Mouse (Mus musculus) hematopoietic stem cell, adult 5-6 weeks (primary cell): Measurements from ENCODE around the gene Tbc1d30. TPM values are rescaled to one million over a fixed set of nuclear protein-coding genes. Genes with fewer than 3 reads are reported as not detected.

Experiments
- ATAC-seq, 2 experiments: fragments of 125-278 bp in 1 of 2; replicated peaks in 1 of 2; 2 replicates each; pipeline ENCODE4 v1.8.0; 2016 to 2017; ENCODE audit warnings: inconsistent platforms in 2 of 2, mild to moderate bottlenecking in 2 of 2, moderate number of reproducible peaks in 2 of 2, low read depth in 1 of 2, moderate TSS enrichment in 1 of 2; ENCODE audit not compliant: low FRiP score in 2 of 2, poor library complexity in 2 of 2, severe bottlenecking in 2 of 2, insufficient read depth in 1 of 2, low TSS enrichment in 1 of 2
- total RNA-seq: library from RNA; stranded (forward); fragments of 172-1452, 232-1000 nt; gene quantifications from 2 replicates; pipeline ENCODE4 v1.2.3, GENCODE M21; 2017

Tbc1d30 gene
- total RNA-seq, 1 experiment from 2014 or later = 1.7 TPM

DNA sequence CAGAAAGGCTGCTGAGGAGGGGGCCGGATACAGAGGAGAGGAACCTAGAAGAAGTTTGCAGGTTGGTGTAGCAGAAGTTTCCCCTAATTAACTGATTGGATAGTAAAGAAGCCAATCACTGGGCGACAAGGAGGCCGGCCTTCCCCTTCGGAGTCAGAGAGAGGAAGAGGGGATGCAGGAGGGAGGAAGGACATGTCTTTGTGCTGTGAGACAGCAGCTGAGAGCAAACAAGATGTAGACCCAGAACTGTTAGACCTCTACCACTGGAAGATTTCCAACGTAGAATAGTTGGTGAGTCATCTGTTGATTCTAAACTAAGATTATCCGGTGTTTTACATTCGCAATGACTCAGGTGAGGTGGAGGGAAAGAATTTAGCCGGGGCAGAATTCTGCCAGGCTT, 57.2 kb downstream of the Tbc1d30 start:
- ATAC-seq = peak; percentile 53 to 61

DNA sequence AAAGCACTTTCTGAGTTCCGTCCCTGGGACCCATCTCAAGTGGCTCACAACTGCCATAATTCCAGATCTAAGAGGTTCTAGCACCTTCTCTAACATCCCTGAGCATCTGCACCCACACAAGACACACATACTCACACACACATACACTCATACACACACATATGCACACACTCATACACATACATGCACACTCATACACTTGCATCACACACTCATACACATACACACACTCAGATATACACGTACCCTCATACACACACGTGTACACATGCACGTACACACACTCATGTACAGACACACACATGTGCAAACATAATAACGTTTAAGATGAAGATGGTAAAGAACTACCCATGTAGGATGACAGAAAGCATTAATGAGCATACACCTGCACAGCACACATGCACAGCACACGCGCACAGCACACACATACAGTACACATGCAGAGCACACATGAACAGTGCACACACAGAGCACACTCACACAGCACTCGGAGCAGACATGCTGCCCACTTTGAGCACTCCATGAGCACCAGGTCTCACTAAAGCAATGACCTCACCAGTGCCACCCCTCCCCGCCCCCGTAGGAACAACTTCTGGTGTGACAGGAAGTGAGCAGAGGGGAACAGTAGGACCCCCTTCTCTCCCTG, 59.7 kb downstream of the Tbc1d30 start:
- no peak for ATAC-seq

DNA sequence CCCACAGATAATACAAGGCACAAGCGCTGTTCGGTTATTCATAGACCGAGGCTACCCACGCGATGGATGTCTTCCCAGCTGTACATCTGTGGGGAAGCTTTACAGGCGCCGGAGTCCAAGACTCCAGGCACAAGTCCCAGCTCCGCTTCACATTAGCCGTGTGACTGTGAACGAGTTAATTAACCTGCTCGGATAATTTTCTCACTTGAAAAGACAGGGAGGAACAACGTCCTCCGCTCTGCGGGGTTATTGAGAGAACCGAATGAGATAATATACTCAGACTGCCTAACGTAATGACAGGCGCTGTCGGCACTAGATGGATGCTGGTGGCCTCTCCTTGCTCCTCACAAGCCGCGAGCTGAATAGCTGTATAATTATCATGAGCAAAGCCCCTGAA, 60.4 kb downstream of the Tbc1d30 start:
- ATAC-seq = no peak

DNA sequence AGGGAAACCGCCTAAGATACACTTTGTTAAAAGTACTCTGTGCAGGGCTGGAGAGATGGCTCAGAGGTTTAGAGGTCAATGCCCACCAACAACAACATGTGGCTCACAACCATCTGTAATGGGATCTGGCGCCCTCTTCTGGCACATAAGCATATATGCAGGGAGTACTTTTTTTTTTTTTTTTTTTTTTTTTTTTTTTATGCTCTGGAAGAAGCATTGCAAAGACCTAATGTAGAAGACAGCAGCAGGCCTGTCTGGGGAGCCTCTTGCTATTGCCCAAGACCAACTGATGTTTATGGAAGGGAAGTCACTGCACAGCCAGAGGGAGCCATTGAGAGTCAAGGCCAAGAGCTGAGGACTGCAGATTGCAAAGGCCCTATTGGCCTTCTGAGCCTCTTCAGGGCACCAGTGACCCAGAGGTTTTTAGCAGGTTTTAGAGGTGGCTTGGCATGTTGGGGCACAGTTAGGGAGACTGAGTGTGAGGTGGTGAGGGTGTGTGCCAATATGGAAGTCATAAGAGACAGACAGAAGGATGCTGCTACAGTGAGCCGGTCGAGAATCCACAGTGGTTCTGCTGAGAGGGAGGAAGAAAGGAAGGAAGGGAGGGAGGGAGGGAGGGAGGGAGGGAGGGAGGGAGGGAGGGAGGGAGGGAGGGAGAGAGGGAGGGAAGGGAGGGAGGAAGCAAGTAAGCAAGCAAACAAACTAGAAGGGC, 61.0 kb downstream of the Tbc1d30 start:
- peak; percentile 38 to 57; a peak in 2 of 4 replicates for ATAC-seq

DNA sequence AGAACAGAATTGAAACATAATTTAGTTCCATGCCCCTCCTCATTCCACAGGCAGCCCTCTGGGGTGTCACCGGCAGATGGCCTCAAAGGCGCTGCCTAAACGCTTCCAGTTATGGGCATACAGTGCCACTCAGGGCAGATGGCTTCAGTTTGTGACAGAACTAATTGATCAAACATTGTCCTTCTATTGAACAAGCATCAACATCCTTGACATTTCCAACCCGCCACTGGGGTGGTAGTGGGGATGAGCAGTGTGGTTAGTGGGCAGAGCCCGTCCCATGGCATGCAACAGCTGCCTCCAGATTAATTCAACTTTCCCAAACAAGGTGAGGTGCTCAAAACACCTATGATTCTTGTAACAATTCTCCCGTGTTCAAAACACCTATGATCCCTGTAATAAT, 68.2 kb downstream of the Tbc1d30 start:
- ATAC-seq = 0 out of 4 replicates have a peak, but pooled peaks of 1 of the 2 experiments have one; percentile 9

DNA sequence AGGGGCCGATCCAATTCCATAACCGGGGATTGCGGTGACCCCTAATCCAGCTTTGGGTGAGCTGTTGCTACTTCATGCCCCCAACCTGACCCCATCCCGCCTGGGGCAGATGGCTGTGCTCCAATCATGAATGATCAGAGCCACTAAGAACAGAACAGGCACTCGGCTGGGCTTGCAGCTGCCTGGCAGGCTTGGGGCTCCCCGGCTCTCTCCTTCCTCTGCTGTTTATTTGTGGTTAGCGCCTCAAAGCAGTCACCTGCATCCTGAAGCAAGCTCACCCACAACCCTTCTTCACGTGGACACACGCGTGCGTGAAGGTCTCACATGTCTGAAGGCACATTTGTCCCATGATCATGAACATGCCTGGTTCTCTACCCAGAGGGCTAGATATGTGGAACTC, 68.6 kb downstream of the Tbc1d30 start:
- ATAC-seq = peak; percentile 68 to 80

DNA sequence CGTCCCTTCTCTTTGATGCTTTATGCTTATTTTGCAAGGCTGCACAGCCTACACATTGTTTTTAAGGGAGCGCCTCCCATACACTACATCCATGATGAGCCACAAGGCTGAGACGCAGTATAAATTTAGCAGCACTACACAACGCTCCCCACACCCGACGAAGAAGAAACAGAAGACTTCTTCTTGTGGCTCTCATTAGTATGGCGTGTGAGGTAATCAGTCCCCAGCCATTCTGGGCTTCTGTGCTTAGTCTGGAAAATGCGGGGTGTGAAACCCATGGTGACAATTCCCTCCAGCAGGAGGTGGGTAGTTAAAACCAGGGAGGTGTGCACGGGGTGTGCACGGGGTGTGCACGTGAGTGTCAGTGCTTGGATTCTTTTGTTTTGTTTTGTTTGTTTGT, 70.1 kb downstream of the Tbc1d30 start:
- ATAC-seq = no peak

DNA sequence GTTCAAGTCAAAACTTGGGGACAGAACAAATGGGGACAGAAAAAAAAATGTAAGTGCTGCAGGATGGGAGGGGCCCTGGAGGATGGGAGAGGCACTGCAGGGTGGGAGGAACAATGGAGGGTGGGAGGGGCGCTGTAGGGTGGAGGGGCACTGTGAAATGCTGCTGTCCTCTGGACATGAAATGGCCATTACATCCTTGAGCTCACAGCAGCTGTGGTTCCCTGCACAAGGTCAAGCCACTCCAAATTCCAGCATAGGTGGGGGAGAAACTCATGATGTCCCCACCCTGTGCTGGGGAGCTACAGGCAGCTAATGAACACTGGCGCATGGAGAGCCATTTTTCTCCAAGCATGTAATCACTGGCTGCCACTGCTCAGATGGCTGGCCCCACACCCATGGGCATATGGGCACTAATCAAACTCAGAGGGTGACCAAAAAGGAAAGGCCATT, 74.0 kb downstream of the Tbc1d30 start:
- no peak for ATAC-seq

DNA sequence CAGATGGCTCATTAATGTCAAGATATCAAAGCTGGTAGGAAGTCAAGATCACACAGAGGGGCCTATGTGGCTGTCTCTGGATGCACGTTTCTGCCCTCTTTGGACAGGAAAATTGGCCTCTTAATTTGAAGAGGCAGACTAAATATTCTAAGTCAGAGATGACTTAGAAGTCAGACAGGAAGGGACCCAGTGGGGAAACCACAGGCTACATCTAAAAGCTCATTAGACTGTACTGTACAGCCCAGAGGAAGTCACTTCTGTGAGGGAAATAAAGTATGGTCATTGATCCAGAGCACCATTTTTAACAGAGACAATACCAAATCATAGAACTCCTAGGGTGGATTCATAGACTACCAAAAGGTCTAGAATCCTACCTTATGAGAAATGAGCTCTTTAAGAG, 76.1 kb downstream of the Tbc1d30 start:
- no peak for ATAC-seq

DNA sequence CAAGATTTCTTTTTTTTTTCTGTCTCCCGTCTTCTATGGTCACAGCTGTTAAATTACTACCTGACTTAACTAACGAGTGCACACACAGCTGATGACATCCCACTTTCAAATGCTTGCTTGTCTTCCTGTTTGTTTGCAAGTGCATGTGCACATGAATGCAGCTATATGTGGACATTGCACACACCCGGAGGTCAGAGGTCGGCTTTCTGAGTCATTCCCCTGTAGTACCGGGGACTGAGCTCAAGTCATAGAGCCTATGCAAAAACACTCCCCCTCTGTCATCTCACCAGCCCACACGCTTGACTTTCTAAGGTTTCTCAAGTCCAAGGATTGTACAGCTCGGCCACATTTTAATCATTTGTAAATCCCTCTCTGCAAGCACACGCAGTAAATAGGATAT, 80.1 kb downstream of the Tbc1d30 start:
- ATAC-seq = no peak

DNA sequence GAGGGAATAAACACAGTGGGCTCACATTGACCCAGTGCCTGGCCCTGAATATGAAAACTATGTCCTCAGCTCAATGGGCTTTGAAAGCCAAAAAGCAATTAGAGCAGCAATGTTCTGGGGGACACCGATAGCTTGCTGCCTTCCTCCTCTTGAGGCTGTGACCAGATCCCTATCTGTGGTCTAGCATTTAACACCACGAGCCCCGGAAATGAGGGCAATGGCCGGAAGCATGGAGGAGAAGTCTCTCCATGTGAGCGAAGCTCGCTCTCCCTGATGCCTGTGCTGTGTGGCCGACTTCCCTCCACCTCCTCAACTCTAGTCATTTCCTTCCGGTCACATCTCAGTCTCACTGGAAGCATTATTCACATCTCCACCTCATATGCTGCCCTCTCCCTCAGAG, 82.3 kb downstream of the Tbc1d30 start:
- peak; percentile 73 to 82 for ATAC-seq

DNA sequence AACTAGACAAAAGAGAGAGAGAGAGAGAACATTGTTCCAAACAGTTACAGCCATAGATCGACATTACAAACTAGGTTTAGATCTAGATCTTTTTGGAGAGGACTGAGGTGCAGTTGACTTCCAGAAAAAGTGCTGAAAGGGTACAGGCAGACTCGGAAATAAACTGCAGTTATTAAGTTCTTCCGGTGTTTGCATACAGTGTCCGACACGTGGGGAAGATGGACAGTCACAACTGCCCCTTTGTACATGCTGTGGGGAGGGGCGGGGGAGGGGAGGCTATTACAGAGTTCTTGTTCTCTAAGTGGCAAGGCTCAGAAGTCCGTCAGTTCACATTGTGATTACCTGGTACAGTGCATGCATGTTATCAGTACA, 86.9 kb downstream of the Tbc1d30 start:
- no peak for ATAC-seq

DNA sequence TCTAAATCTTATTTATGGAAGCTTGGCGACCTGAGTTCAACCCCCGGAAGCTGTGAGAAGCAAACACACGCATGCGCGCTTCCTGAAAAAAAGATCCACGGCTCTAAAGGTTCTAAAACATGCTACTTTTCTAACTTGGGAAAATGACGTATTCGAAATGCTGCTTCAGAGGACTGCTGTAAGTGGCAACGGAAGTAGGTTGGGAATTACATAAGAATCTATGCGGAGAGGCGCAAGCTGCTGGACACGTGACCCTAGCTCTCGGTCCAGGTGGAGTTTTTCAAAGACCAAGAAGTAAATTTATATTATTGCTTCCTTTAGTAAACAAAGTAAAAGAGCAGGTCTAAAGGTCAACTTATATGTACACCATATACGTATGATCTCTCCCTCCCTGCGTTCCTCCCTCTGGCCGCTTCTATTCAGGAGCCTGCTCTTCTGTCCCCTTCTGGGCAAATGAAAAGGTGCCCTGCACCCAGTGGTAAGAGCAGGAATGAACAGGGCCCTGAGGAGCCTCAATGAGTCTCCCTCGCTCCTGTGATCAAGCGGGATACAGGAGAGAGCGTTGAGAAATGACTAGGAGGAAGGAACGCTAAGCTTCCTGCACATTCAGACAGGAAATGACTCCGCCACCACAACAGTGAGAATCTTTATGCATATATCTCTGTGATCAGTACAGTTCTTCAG, 87.4 kb downstream of the Tbc1d30 start:
- ATAC-seq = peak; percentile 44 to 58; a peak in 3 of 4 replicates

DNA sequence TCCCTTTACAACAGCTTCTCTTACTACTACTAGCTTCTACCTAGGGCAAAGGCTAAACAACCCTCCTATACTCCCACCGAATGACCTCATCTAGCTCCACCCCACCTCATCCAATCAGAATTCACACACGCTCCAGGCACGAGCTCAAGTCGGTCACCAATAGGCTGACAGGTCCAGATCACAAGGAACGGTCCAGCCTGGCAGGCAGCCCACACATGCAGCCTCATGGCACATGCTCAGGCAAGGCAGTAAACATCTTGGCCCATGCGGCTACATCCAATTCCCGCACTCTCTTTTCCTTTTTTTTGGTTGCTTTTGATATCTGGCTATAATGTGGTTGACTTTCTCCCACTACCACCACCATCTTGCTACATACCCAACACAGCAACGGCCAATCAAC, 88.9 kb downstream of the Tbc1d30 start:
- ATAC-seq = no peak

DNA sequence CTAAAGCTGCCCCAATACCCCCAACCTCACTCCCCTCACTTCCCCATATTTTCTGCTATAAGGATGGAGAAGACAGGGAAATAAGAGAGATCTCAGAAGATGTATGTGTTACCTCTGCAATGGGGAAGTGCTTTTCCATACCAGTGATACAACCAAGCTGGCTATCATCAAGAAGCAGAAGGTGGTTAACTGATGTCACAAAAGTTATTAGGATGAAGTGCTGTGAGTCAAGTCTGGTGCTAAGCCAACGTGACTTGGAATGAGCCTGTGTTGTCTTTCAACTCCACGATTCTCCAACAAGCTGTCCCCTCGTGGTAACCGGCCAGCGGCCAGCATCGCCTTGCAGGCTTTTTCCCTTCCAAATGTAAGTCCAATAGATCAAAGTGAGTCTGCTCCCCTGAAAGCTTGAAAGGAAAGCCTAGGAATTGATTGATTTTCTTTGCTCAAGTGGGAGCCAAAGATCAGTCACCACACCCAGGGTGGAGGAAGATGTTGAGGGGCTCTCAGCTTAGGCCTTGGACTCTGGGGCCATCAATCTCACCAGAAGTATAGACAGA, 90.0 kb downstream of the Tbc1d30 start:
- no peak for ATAC-seq

DNA sequence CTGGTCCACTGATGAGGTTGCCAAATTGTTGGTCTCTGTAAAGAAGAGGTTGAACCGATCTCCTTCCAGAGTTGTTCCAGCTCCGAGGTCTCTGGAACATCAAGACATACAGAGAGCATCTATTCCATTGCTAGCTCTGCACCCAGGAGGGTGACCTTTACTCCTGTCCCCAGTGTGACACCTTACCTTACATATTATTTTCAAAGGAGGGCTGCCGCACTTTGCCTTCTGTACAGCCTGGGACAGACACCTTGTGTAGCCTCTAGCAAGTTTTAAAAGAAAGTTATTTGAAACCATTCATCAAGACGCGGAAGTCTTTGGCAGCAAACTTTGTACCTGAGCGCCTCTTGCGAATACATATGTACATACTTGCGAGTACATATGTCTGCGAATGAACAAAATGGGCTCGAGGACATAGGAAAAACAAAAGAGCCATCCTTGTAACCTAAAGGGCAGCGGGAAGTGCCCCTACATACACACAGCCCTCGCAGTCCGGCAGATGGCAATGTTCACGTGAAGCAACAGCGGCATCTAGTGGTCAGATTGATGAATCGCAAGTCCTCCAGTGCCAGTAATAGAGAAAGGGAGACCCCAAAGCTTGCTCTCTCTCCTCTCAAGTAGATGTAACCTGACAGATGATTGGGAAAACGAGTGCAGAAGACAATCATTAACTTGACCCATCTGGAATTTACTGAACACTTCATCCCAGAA, 94.8 kb downstream of the Tbc1d30 start:
- ATAC-seq = peak; percentile 76 to 88

DNA sequence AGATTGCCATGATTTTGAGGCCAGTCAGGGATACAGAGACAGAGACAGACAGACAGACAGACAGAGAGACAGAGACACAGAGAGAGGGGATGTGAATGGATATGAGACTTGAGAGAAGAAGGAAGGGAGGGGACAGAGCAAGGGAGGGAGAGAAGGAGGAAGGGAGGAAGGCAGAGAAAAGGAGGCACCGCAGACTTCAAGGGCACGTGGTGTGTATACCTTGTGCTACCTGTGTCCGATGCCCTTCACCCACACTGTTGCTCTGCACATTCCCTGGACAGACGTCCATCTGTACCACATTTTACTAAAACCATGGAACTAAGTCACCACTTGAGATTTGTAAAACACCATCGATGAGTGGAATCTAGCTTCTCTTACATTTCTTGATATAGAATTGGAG, 95.6 kb downstream of the Tbc1d30 start:
- ATAC-seq = no peak

DNA sequence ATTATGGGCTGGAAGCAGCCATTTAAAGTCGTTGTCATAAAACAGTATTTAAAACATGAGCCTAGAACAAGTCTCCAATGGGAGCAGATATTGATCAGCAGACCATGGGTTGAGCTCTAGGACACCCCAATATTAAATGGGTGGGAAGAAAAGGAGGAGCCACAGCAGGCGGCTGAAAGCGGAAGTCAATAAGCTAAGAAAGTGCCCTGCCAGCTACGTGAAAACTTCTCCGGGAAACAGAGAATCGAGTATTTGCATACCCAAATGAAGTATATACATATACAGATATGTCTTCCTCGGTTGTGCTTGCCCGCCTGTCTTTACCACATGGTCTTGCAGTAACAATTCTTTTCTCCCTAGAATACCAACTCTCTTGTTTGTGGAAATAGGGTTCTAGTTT, 96.7 kb downstream of the Tbc1d30 start:
- ATAC-seq = no peak
